Mouse (Mus musculus) thymus, adult 2 months (tissue): ENCODE measurements around the gene Gm4969. TPM values are rescaled to one million over a fixed set of nuclear protein-coding genes. Genes with fewer than 3 reads are reported as not detected.

Experiments
- DNase-seq: peaks from one replicate; pipeline ENCODE4 v3.0.0; 2021
- H3K27ac ChIP-seq: fragments of 200-500 bp; 2 replicates; pipeline ENCODE4 v1.5.1; 2012; ENCODE audit warnings: low read length, control low read depth; ENCODE audit not compliant: control insufficient read depth, insufficient read depth
- H3K27me3 ChIP-seq: fragments of 200-500 bp; 2 replicates; pipeline ENCODE4 v1.6.1; 2012; ENCODE audit warnings: mild to moderate bottlenecking, low read length, moderate library complexity, mixed read lengths; ENCODE audit not compliant: control insufficient read depth, insufficient read depth
- H3K36me3 ChIP-seq: fragments of 200-500 bp; 2 replicates; pipeline ENCODE4 v1.6.1; 2012; ENCODE audit warnings: mild to moderate bottlenecking, low read length, moderate library complexity; ENCODE audit not compliant: control insufficient read depth, insufficient read depth
- H3K4me1 ChIP-seq: fragments of 200-500 bp; replicated peaks from 2 replicates; pipeline ENCODE4 v1.6.1; 2012; ENCODE audit warnings: low read length; ENCODE audit not compliant: control insufficient read depth, insufficient read depth
- H3K4me3 ChIP-seq: fragments of 200-500 bp; 2 replicates; pipeline ENCODE4 v1.5.1; 2012; ENCODE audit warnings: mild to moderate bottlenecking, low read length, control low read depth, moderate library complexity; ENCODE audit not compliant: control insufficient read depth, insufficient read depth
- CTCF ChIP-seq: fragments of 200-500 bp; IDR thresholded peaks from 2 replicates; pipeline ENCODE4 v1.5.1; 2012; ENCODE audit warnings: mild to moderate bottlenecking, control low read depth, low read length, moderate library complexity, borderline replicate concordance; ENCODE audit not compliant: control insufficient read depth, poor library complexity, insufficient read depth; ENCODE audit errors: extremely low read depth
- POLR2A ChIP-seq: fragments of 200-500 bp; IDR thresholded peaks from 2 replicates; pipeline ENCODE4 v1.6.1; 2012; ENCODE audit warnings: mild to moderate bottlenecking, low read length, control low read depth, moderate library complexity; ENCODE audit not compliant: control insufficient read depth, poor library complexity, insufficient read depth; ENCODE audit errors: extremely low read depth
- WGBS: fragments of 180-500 bp; shearing (Covaris S2); methylation state at CpG from one replicate; pipeline ENCODE4 v1.1.7; 2018; 5-methylcytosine and 5-hydroxymethylcytosine counted together
- polyA plus RNA-seq: library from polyadenylated mRNA; depleted of rRNA; stranded (reverse); fragments of >200 nt; gene quantifications from 2 replicates; pipeline ENCODE4 v1.2.3, GENCODE M21; 2012

Gene Gm4969
- polyA plus RNA-seq, 1 experiment = 0.24 TPM

DNA sequence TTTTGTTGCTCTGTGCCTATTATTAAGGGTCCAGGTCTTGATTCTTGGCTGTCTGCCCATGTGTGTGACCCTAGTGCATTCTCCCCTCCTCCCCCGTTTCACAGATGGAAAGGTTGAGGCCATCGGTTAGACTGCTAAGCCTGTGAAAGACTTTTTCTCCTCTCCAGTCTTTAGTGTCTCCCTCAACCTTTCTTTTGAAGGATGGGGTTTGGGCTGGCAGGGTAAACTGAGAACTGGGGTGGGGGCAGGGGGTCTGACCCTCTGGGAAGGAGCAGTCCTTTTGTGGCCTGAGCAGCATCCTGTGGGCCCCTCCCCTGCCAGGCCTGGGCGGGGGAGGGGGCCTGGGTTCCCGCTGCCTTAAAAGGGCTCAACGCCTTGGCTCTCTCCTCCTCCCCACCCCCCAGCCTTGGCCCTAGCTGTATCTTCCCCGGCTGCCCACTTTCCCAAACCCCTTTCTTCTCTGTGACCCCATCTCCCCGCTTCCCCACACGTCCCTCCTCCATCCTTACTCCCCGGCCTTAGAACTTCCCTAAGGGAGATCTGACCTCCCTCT lies 33.2 kb downstream of the Gm4969 start:
- no peak for TF ChIP-seq POLR2A
- TF ChIP-seq CTCF = no peak
- no peaks in the 10 kb centered on the region for H3K36me3 ChIP-seq
- H3K27me3 ChIP-seq = no peaks in the 10 kb centered on the region; the same call in 1 of the 2 replicates
- H3K4me1 ChIP-seq = no peaks in the 10 kb centered on the region
- H3K27ac ChIP-seq = no peak overlapping the region
- DNase-seq = no peak
- WGBS = 24% methylated on average over 9 of the region's 9 CpGs
- H3K4me3 ChIP-seq = no peak overlapping the region

DNA sequence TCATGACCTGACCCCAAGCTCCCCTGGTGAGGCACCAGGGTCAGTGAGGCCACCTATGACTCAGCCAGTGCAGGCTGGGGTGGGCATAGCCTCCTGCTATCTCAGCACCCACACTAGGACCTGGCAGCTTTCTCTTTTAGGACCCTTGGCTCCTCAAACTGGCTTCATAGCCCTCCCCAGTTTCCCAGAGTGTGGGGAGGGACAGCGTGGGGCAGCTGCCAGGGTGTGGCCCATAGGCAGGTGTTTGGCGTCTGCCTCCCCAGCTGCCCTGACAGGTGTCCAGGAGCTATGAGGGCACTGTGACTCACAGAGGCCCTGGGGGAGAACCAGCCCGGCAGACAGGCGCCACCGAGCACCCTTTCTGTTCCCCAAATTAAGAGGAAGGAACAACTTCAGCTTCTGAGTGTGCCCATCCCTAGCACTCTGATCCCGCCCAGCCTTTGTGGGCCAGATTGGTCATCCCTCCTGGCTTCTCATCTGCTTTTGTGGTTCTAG lies 33.8 kb downstream of the Gm4969 start:
- H3K36me3 ChIP-seq = no peaks in the 10 kb centered on the region
- H3K27ac ChIP-seq = no peak overlapping the region
- H3K4me1 ChIP-seq = no peaks in the 10 kb centered on the region
- H3K27me3 ChIP-seq = no peaks in the 10 kb centered on the region; the same call in 1 of the 2 replicates
- no peak for DNase-seq
- WGBS = 6% methylated on average over 6 of the region's 6 CpGs
- TF ChIP-seq CTCF (no peak), POLR2A (no peak)
- no peak overlapping the region for H3K4me3 ChIP-seq

DNA sequence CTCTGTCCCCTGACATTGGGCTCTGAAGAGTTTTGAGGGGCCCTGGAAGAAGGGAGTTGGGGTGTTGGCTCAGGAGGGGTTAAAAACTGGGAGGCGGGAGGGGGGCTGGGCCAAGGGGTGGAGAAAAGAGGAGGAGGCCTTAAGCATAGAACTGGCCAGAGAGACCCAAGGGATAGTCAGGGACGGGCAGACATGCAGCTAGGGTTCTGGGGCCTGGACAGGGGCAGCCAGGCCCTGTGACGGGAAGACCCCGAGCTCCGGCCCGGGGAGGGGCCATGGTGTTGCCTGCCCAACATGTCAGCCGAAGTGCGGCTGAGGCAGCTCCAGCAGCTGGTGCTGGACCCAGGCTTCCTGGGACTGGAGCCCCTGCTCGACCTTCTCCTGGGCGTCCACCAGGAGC lies 34.5 kb downstream of the Gm4969 start, which contains the start of gene Dmpk:
Gene Dmpk (plus strand): TSS at position 149 of the 400 bp plus-strand sequence.
- H3K27ac ChIP-seq = no peak within 1 kb of the TSS
- TF ChIP-seq POLR2A = no peak
- no peak for TF ChIP-seq CTCF
- no peaks in the 10 kb centered on the region for H3K36me3 ChIP-seq
- WGBS = 82% methylated on average over 10 of the region's 10 CpGs
- H3K27me3 ChIP-seq = no peaks in the 10 kb centered on the region; the same call in 1 of the 2 replicates
- H3K4me1 ChIP-seq = no peaks in the 10 kb centered on the region
- no peak within 1 kb of the TSS; the same call in 1 of the 2 replicates for H3K4me3 ChIP-seq
- DNase-seq = no peak

DNA sequence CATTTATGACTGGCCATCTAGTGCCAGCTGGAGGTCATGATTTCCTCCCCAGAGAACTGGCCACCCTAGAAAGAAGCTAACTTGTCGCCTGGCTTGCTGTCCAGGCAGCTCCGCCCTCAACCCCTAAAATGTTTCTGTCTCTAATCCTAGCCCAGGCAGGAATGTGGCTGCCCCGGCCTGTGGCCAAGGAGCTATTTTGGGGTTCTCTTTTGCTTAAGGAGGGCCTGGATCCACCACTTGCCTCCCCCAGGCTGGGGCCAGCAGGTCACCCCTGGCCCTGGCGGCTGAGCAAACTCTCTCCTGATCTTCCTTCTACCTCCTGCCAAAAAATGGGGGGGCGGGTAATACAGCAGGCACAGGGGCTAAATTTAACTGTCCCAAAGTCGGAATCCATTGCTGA lies 35.1 kb downstream of the Gm4969 start:
- DNase-seq = no peak

GRCm38 (mm10) chr7:19082171-19082570 lies 36.0 kb downstream of the Gm4969 start:
- DNase-seq = no peak
- H3K36me3 ChIP-seq = no peaks in the 10 kb centered on the region
- no peak overlapping the region for H3K27ac ChIP-seq
- TF ChIP-seq POLR2A = no peak
- TF ChIP-seq CTCF = no peak
- 94% methylated on average over 4 of the region's 4 CpGs for WGBS
- H3K4me3 ChIP-seq = no peak overlapping the region
- peaks cover 10% of the 10 kb centered on the region for H3K4me1 ChIP-seq
- H3K27me3 ChIP-seq = no peaks in the 10 kb centered on the region; the same call in 1 of the 2 replicates

More for the DNA sequence above, 35.1 kb downstream of the Gm4969 start:
- TF ChIP-seq CTCF = no peak
- TF ChIP-seq POLR2A = no peak
- Histone ChIP-seq H3K27ac (no peak overlapping the region), H3K4me1 (peaks cover 1% of the 10 kb centered on the region), H3K4me3 (no peak overlapping the region), H3K27me3 (no peaks in the 10 kb centered on the region; the same call in 1 of the 2 replicates), H3K36me3 (no peaks in the 10 kb centered on the region)
- 88% methylated on average over 6 of the region's 6 CpGs for WGBS

GRCm38 (mm10) chr7:19080451-19080950 lies 37.7 kb downstream of the Gm4969 start:
- no peaks in the 10 kb centered on the region for H3K36me3 ChIP-seq
- H3K27me3 ChIP-seq = peaks cover 3% of the 10 kb centered on the region; the same call in 1 of the 2 replicates
- no peak for DNase-seq
- peaks cover 20% of the 10 kb centered on the region for H3K4me1 ChIP-seq
- no peak overlapping the region for H3K27ac ChIP-seq
- TF ChIP-seq POLR2A = no peak
- TF ChIP-seq CTCF = no peak
- H3K4me3 ChIP-seq = no peak overlapping the region
- WGBS = 95% methylated on average over 19 of the region's 19 CpGs

GRCm38 (mm10) chr7:19078732-19079131 lies 39.4 kb downstream of the Gm4969 start:
- 83% methylated on average over 3 of the region's 3 CpGs for WGBS
- Histone ChIP-seq H3K4me1 (peaks cover 24% of the 10 kb centered on the region), H3K36me3 (no peaks in the 10 kb centered on the region), H3K27ac (no peak overlapping the region), H3K27me3 (peaks cover 6% of the 10 kb centered on the region; the same call in 1 of the 2 replicates), H3K4me3 (no peak overlapping the region)
- no peak for DNase-seq
- TF ChIP-seq POLR2A (no peak), CTCF (no peak)
